Mouse (Mus musculus): Measurements from ENCODE around the gene Dicer1.

Dicer1 gene

DNA sequence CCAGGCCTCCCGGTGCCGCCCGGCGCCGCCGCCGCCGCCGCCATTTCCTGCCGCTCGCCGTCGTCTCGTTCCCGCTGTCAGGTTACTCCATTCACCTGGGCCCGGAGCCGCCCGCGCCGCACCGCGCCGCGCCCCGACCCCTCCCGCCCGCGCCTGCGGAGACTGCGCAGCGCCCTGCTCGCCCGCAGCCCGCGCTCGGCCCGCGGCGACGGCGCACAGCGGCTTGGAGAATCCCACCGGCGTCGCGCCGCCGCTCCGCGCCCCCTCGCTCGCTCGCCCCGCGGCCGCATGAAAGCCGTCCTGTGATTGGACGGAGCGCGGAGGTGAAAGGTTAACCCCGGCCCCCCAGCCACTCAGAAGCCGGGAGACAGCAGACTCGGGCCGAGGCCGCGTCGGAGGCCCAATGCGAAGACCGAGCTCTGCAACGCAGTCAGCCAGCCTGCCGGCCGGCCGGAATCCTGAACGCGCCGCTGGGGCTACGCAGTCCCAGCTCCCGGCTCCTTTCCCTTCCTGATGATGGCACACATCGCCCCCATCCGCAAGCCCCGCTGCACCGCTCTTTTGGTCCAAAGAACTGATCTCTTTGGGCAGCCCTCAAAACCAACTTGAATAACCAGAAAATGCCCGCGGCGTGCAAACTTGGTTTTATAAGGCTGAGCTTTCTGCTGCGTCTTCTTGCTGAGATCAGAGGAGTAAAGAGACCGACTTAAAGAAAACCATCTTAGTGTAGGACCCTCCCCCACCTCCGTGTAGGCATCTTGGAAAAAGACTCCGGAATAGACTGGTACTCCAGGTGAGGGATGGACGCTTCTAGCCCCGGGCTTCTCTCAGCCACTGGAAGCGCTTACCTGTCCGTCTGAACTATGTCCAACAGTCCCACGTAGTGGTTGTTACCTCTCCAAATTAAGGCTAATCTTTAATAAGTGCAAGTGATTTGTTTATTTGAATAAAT is at the start of gene Dicer1:
Gene Dicer1, minus strand, starts transcription at position 139 of the 952 bp plus-strand sequence.
- DNase-seq (ENCODE audit: low read depth, low spot score) = peak; percentile 96
- H3K36me3 ChIP-seq (ENCODE audit: control insufficient read depth, insufficient read depth, low read length, poor library complexity, severe bottlenecking) = no peaks in the 10 kb centered on the region
- no peaks in the 10 kb centered on the region for H3K27me3 ChIP-seq (ENCODE audit: control insufficient read depth, insufficient read depth, low read length, poor library complexity, severe bottlenecking)

DNA sequence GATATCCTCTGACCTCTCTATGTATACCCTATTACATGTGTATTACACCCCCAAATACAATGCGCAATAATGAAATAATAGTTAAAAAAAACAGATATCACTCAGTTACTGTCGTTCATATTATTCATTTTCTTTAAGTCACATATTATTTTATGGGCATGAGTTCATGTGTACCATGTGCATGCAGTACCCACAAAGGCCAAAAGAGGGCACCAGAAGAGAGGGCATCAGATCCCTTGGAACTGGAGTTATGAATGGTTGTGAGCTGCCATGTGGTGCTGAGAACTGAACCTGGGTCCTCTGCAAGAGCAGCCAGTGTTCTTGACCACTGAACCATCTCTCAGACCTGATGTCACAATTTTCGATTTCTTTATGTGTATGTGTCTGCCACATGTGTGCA is 47.6 kb upstream of the Dicer1 start:
- Histone ChIP-seq H3K36me3 (ENCODE audit: control insufficient read depth, insufficient read depth, low read length, poor library complexity, severe bottlenecking) (no peaks in the 10 kb centered on the region), H3K27me3 (ENCODE audit: control insufficient read depth, insufficient read depth, low read length, poor library complexity, severe bottlenecking) (no peaks in the 10 kb centered on the region)
- no peak for DNase-seq (ENCODE audit: low read depth, low spot score)

DNA sequence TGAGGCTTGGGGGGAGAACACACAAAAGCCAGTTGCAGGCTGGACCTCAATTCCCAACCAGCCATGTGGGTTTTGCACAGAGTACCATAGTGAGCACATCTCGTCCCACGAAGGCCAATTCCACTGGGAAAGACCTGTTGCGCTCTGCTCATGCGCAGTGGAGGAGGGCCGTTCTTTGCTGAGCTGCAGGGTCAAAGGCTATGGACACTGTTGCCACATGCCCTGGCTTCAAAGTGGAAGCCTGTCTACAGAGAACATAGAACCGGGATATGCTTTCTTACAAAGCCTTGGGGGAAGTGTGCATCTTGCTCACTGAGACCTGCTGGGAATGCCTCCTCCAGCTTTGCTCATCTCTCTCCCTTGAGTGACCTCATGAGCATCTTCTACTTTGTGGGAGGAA is 46.2 kb upstream of the Dicer1 start:
- no peaks in the 10 kb centered on the region for H3K36me3 ChIP-seq (ENCODE audit: control insufficient read depth, insufficient read depth, low read length, poor library complexity, severe bottlenecking)

GRCm38 (mm10) chr12:104796635-104797378 is 45.1 kb upstream of the Dicer1 start:
- no peak for DNase-seq (ENCODE audit: low read depth, low spot score)

More for the DNA sequence above, 46.2 kb upstream of the Dicer1 start:
- DNase-seq (ENCODE audit: low read depth, low spot score) = no peak
- H3K27me3 ChIP-seq (ENCODE audit: control insufficient read depth, insufficient read depth, low read length, poor library complexity, severe bottlenecking) = no peaks in the 10 kb centered on the region

DNA sequence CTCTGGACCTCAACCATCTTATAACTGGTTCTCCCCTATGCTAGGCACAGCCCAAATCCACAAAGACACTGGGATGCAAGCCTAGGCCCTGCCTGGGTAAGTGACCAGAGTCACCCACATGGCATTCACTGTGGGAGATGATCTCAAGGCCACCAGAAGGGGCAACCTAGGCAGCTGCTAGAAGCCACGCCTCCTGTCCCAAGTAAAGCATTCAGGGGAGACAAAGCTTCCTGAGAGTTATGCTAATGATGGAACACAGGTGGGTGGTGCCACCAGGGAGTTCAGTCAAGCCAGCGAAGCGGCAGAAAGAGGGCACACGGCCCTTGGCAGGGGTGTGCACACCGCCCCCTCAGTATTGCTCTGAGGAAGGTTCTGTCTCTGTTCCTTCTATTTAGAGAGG is 43.2 kb upstream of the Dicer1 start:
- Histone ChIP-seq H3K36me3 (ENCODE audit: control insufficient read depth, insufficient read depth, low read length, poor library complexity, severe bottlenecking) (no peaks in the 10 kb centered on the region), H3K27me3 (ENCODE audit: control insufficient read depth, insufficient read depth, low read length, poor library complexity, severe bottlenecking) (no peaks in the 10 kb centered on the region)
- peak; percentile 5 for DNase-seq (ENCODE audit: low read depth, low spot score)

More at GRCm38 (mm10) chr12:104796635-104797378, 45.1 kb upstream of the Dicer1 start:
- Histone ChIP-seq H3K27me3 (ENCODE audit: control insufficient read depth, insufficient read depth, low read length, poor library complexity, severe bottlenecking) (no peaks in the 10 kb centered on the region), H3K36me3 (ENCODE audit: control insufficient read depth, insufficient read depth, low read length, poor library complexity, severe bottlenecking) (no peaks in the 10 kb centered on the region)

- Histone ChIP-seq H3K27me3 (ENCODE audit: control insufficient read depth, insufficient read depth, low read length, poor library complexity, severe bottlenecking) (no peaks in the 10 kb centered on the region; the same call in 1 of the 2 replicates), H3K36me3 (ENCODE audit: control insufficient read depth, insufficient read depth, low read length, poor library complexity, severe bottlenecking) (no peaks in the 10 kb centered on the region)
- DNase-seq (ENCODE audit: low read depth, low spot score) = no peak
Measured at GRCm38 (mm10) chr12:104793486-104793885, 41.7 kb upstream of the Dicer1 start.

- H3K27me3 ChIP-seq (ENCODE audit: control insufficient read depth, insufficient read depth, low read length, poor library complexity, severe bottlenecking) = no peaks in the 10 kb centered on the region
Measured at GRCm38 (mm10) chr12:104777603-104778002, 25.9 kb upstream of the Dicer1 start.

GRCm38 (mm10) chr12:104771941-104772340 is 20.2 kb upstream of the Dicer1 start:
- Histone ChIP-seq H3K27me3 (ENCODE audit: control insufficient read depth, insufficient read depth, low read length, poor library complexity, severe bottlenecking) (no peaks in the 10 kb centered on the region), H3K36me3 (ENCODE audit: control insufficient read depth, insufficient read depth, low read length, poor library complexity, severe bottlenecking) (no peaks in the 10 kb centered on the region)
- DNase-seq (ENCODE audit: low read depth, low spot score) = no peak

More at GRCm38 (mm10) chr12:104777603-104778002, 25.9 kb upstream of the Dicer1 start:
- H3K36me3 ChIP-seq (ENCODE audit: control insufficient read depth, insufficient read depth, low read length, poor library complexity, severe bottlenecking) = no peaks in the 10 kb centered on the region
- DNase-seq (ENCODE audit: low read depth, low spot score) = peak; percentile 11

DNA sequence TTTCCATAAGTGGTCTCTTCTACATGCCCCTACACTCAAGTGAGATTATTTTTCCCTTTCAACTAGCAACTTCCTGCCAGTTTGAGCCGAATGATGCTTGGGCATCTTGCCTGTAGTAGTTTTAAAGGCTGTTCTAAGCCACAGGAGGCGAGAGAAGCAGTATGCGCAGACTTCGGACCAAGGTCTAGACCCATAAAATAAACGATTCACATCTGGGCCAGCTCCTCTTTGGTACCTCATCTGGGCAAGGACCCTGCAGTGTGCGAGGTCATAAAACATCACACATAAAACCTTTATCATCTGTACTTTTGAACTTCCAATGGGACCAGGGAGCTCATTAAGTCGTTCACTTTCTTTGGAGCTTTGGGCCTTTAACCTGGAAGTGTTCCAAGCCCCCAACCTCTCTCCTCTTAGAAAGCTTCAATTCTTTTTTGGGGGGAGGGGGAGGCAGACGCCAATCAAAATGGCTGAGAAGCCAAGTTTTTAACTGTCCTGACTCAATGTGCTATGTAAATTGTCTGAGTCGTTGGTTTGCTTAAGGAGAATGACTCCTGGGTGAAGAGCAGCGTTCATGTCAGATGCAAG is 17.5 kb upstream of the Dicer1 start:
- Histone ChIP-seq H3K27me3 (ENCODE audit: control insufficient read depth, insufficient read depth, low read length, poor library complexity, severe bottlenecking) (no peaks in the 10 kb centered on the region), H3K36me3 (ENCODE audit: control insufficient read depth, insufficient read depth, low read length, poor library complexity, severe bottlenecking) (no peaks in the 10 kb centered on the region)
- no peak for DNase-seq (ENCODE audit: low read depth, low spot score)

DNA sequence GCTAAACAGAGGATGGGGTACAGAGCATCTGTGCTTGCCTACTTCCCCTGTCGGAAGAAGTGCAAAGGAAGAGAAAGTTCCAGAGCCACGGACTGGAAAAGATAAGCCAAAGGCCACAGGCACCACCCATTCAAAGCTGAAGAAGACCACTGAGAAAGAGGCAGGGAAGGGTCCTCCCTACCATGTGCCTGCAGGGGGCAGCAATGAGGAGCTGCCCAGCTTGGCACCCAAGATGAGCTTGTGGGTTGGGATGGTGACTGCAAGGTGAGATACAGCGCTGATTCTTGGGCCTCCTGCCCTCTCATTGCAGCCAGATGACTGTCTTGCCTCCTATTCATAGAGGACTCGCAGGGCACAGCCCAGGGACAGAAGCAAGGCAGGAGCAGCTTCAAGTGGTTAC is 15.4 kb upstream of the Dicer1 start:
- DNase-seq (ENCODE audit: low read depth, low spot score) = peak; percentile 26
- no peaks in the 10 kb centered on the region for H3K27me3 ChIP-seq (ENCODE audit: control insufficient read depth, insufficient read depth, low read length, poor library complexity, severe bottlenecking)

DNA sequence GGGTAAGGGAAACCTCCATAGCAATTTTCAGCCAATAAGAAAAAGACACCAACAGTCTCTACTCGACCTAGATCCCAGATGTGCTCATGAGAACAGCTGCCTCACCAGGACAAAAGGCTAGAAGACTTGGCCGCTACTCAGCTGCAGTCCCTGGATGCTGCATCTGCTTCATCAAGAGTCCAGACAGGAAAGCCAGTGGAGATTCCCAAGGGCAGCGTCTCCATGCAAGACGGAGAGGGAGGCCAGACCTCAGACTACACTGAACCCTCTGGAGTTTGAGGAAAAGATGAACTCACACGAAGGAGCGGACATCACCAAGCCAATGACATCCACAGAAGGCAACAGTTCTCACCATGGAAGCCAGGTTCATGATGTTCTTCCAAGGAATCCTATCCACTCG is 14.0 kb upstream of the Dicer1 start:
- DNase-seq (ENCODE audit: low read depth, low spot score) = no peak
- no peaks in the 10 kb centered on the region for H3K36me3 ChIP-seq (ENCODE audit: control insufficient read depth, insufficient read depth, low read length, poor library complexity, severe bottlenecking)
- H3K27me3 ChIP-seq (ENCODE audit: control insufficient read depth, insufficient read depth, low read length, poor library complexity, severe bottlenecking) = no peaks in the 10 kb centered on the region

More for the DNA sequence above, 15.4 kb upstream of the Dicer1 start:
- no peaks in the 10 kb centered on the region for H3K36me3 ChIP-seq (ENCODE audit: control insufficient read depth, insufficient read depth, low read length, poor library complexity, severe bottlenecking)

- no peak for DNase-seq (ENCODE audit: low read depth, low spot score)
- Histone ChIP-seq H3K36me3 (ENCODE audit: control insufficient read depth, insufficient read depth, low read length, poor library complexity, severe bottlenecking) (no peaks in the 10 kb centered on the region), H3K27me3 (ENCODE audit: control insufficient read depth, insufficient read depth, low read length, poor library complexity, severe bottlenecking) (no peaks in the 10 kb centered on the region)
Measured at GRCm38 (mm10) chr12:104765116-104765515, 13.4 kb upstream of the Dicer1 start.

- DNase-seq (ENCODE audit: low read depth, low spot score) = no peak
- Histone ChIP-seq H3K36me3 (ENCODE audit: control insufficient read depth, insufficient read depth, low read length, poor library complexity, severe bottlenecking) (no peaks in the 10 kb centered on the region), H3K27me3 (ENCODE audit: control insufficient read depth, insufficient read depth, low read length, poor library complexity, severe bottlenecking) (no peaks in the 10 kb centered on the region)
Measured at GRCm38 (mm10) chr12:104763918-104764317, 12.2 kb upstream of the Dicer1 start.

GRCm38 (mm10) chr12:104761411-104761810 is 9.7 kb upstream of the Dicer1 start:
- Histone ChIP-seq H3K36me3 (ENCODE audit: control insufficient read depth, insufficient read depth, low read length, poor library complexity, severe bottlenecking) (no peaks in the 10 kb centered on the region), H3K27me3 (ENCODE audit: control insufficient read depth, insufficient read depth, low read length, poor library complexity, severe bottlenecking) (no peaks in the 10 kb centered on the region)
- DNase-seq (ENCODE audit: low read depth, low spot score) = no peak

GRCm38 (mm10) chr12:104758066-104758465 is 6.3 kb upstream of the Dicer1 start:
- no peaks in the 10 kb centered on the region for H3K27me3 ChIP-seq (ENCODE audit: control insufficient read depth, insufficient read depth, low read length, poor library complexity, severe bottlenecking)
- DNase-seq (ENCODE audit: low read depth, low spot score) = no peak
- no peaks in the 10 kb centered on the region for H3K36me3 ChIP-seq (ENCODE audit: control insufficient read depth, insufficient read depth, low read length, poor library complexity, severe bottlenecking)

Measured in splenic B cell, adult 2 months (primary cell).